Mouse (Mus musculus) urinary bladder, adult 18-20 months (tissue): Measurements from ENCODE around the gene Gm867.

Experiments
- DNase-seq, 2 experiments: peaks; one replicate each; pipeline ENCODE4 v3.0.0; 2022; ENCODE audit warnings: low spot score in 2 of 2, mixed read lengths in 2 of 2

Gene Gm867

GRCm38 (mm10) chr10:75940520-75940919 is at the start of gene Gm867:
Gene Gm867 (minus strand): TSS chr10:75940672.
- DNase-seq = no peak

GRCm38 (mm10) chr10:75979432-75979831 is 39.0 kb upstream of the Gm867 start:
- DNase-seq = no peak

GRCm38 (mm10) chr10:75978835-75979157 is 38.3 kb upstream of the Gm867 start:
- no peak for DNase-seq

DNA sequence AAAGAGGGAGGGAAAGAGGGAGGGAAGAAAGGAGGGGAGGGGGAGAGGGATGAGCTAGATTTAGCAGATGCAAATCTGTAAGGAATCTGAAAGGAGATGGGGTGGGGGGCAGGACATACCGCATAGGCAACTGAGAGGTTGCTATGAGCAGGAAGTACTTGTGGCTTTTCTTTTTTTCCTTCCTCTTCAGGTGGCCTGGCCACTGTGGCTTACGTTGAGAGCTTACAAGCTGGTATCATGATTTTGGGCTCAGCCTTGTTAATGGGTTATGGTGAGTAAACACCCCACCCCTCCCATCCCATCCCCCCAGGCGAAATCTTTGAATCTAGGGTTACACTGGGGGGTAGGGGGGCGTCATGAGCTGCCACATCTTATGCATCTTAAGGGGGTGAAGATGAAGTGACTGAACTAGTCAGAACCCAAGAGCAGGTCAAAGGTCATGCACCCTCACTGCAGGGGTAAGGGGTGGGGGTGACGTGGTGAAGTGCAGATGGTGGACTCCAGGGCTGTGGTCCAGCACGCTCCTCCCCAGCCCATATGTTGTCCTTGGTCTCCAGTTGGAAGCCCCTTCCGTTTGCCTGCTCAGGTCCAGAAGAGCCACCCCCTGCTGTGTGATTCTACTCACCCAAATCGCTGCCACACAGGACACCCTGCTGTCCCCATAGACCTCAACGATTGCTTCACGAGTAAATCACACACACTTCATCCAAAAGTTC is 37.8 kb upstream of the Gm867 start:
- DNase-seq = no peak

DNA sequence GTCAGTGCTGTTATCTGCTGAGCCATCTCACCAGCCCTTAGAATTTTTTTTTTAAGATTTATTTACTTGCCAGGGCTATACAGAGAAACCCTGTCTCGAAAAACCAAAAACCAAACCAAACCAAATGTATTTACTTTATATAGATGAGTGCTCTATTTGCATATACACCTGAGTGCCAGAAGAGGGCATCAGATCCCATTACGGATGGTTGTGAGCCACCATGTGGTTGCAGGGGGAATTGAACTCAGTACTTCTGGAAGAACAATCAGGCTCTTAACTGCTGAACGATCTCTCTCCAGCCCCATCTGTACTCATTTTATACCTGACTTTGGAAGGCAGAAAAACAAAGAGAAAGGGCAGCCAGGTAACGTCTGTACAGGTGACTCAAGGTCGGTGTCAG is 34.7 kb upstream of the Gm867 start:
- DNase-seq = no peak

- no peak for DNase-seq
Observed at GRCm38 (mm10) chr10:75973846-75974245, 33.4 kb upstream of the Gm867 start.

DNA sequence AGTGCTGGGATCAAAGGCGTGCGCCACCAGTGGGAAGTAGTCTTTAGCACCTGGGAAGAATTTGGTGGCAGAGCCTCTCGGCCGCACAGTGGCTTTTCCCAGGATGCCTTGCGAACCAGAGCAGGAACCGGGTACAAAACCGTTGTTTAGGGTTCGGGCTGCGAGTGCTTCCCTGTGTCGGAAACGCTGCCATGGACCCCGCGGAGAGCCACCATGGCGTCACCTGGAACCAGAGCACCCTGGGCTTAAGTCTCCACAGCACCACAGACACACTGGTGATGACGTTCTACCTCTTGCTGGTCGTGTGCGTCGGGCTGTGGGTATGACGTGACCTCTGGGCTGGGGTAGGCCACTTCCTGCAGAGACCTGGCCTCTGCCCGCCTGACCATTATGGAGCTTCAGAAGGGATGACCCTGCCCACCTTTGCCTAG is 13.9 kb upstream of the Gm867 start, which contains the start of gene Gm5134:
Gene Gm5134, plus strand, starts transcription at position 134 of the 431 bp plus-strand sequence.
- no peak for DNase-seq

GRCm38 (mm10) chr10:75951424-75952050 is 11.1 kb upstream of the Gm867 start:
- no peak for DNase-seq

DNA sequence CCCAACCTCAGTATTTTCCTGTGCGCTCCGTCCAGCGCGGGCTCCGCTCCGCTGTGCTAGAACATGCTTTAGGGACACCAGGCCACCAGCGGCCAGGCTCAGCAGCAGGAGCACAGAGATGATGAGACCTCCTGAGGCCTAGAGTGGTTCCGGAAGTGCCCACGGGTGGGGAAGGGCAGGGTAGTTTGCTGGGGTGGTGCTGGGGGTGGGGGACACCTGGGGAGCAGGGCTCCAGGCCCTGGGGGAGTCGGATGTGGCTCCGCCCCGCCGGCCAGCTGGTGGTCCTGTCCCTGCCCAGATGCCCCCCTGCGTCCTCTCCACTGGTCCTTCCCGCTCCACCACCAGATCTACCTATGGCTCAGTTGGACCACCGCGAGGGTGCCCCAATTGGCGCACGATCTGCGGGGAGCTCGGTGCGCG is 10.3 kb upstream of the Gm867 start:
- DNase-seq = no peak

GRCm38 (mm10) chr10:75949053-75950045 is 8.9 kb upstream of the Gm867 start:
- no peak for DNase-seq

GRCm38 (mm10) chr10:75948079-75948478 is 7.6 kb upstream of the Gm867 start:
- no peak for DNase-seq

DNA sequence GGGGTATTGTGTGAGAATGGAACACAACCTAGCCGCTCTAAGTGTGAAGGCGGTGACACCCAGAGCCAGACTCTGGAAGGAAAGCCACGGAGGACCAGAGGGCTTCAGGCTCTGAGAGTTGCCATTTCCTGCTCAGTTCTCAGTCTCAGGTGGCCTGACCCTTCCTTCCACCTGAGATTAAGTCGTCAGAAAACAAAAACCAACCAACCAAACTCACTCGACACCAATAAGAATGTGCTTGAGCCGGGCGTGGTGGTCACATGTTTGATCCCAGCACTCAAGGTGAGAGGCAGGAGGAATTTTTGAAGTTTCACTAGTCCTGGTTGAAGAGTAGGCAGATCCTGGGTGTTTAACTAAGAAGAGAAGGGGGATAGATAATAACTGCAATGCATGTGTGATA is 5.4 kb upstream of the Gm867 start:
- no peak for DNase-seq

- DNase-seq = no peak
Observed at GRCm38 (mm10) chr10:75945213-75945612, 4.7 kb upstream of the Gm867 start.

GRCm38 (mm10) chr10:75944066-75944772 is 3.7 kb upstream of the Gm867 start:
- no peak for DNase-seq

- no peak for DNase-seq
Observed at GRCm38 (mm10) chr10:75942736-75943477, 2.4 kb upstream of the Gm867 start, which contains the start of gene Vpreb3. Gene Vpreb3 (plus strand): TSS chr10:75943057.

DNA sequence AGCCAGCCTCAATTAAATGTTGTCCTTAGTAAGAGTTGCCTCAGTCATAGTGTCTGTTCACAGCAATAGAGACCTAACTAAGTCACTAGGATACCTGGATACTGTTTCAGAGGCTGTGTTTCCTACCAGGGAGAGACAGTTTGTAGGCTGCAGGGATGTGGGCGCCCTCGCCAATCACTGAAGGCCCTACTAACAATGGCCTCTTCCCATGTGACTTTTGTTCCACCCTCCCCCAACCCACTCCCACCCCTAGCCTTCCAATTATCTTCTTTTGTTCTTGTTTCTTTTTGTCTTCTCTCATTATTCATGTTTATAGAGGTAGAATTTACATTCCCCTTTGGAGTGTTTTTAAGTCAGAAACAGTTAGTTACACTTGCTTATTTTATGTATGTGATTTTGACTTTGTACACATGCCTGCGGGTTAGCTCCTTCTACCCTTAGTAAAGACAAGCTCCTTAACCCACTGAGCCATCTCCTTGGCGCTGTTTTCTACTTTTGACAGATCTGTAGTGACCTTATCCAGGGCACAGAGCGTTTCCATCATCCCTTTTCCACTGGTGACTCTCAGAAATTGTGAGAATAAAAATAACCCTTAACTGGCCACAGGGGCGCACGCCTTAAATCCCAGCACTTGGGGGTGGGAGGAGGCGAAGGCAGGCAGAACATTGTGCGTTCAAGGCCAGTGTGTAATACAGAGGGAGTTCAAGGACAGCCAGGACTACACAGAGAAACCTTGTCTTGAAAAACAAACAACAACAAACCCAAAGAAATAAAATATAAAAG is 761 bp upstream of the Gm867 start:
- DNase-seq = no peak

DNA sequence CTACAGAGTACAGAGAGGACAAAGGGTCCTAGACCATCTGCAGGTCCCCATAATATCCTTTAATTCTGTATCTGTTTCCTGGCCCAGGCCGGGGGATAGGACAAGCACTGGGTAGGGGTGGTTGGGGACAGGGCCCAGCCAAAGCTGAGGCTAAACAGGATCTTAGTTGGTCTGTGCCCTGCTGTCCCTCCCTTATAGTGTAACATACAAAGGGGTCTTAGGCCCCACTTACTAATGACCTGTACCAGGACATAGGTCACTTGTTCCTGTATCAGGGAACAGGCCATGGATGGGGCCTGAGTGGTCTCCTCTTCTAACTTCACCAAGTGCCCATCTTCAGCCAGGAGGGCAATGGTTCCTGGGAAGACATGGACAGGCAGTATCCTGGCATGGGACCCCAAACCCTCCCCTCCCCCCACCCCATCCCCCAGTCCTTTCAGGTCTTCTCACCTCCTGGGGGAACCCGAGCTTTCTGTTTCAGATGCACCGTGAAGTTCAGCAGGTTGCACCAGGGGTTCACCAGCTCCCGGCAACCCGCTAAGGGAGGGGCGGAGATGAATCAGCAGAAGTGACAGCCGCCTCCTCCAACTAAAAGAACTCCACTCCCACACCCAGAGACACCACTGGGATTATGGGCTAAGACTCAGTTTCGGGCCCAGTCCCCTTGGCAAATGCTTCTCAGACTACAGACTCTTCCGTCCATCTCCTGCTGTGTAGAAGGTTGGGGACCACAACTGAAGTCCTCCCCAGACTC is 814 bp downstream of the Gm867 start:
- no peak for DNase-seq

DNA sequence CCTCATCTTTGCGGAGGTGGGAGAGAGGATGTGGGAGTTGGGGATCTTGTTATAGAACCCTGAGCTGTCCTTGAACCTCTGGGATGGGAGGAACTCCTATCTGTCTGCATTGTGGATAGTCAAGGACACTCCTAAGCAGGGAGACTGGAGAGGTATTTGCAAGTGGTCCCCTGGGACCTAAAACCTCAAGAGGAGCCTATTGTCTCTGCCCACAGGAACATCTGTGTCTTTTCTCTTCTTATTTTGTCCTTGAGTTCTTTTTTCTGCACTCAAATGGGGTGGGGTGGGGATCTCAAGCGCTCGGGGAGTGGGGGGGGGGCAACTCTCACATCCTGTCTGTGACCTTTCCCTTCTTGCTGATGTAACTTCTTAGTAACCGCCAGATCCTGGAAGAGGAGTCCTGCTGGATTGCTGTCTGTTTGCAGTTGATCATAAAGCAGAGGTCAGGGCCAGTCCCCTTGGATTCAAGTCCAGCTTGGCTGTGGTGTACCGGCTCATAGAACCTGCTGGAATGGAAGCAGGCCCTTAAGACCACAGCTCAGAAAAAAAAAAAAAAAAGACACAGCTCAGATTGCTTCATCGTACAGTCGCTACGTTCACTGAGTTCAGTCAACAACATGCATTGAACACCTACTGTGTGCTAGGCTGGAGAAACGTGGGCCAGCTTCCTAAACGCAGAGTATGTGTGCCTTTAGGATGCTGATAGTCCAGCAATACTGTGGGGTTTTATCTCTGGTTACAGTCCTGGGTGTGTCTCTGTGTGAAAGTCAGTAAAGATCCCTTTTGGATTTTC is 2.4 kb downstream of the Gm867 start:
- no peak for DNase-seq
